Mouse (Mus musculus): ENCODE data around the gene Sfxn1.

DNA sequence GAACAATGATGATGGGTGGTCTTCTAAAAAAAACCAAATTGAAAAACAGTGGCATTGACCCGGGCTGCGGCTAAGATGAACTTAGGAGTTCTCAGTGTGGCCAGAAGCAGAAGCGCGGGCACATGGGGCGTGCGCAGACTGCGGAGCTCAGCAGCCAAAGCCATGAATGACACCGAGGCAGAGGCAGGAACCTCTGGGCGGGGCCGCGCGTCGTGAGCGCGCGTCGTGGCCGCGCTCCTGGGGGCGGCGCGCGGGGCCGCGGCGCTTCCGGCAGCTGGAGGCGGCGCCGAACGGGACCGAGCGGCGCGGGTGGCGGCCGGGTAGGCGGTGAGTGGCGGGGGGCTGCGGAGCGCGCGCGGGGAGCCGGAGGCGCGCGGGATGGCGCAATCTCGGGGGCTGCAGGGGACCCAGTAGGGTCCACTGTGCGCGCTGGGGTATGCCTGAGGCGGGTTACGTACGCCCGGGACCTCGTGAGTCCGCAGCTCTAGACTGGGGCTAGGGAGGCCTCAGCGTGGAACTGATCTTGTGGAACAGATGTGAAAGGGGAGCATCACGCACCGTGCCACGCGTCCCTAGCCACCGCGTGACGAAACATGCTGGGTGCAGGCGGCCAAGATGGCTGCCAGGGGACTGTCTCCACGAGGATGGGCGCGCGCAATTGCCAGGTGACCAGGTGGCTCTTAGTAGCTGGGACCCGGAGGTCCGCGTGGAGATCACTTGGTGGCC is at the start of gene Sfxn1:
- no peak for TF ChIP-seq CTCF (conservative IDR thresholded peaks at IDR 0.05; ENCODE audit: insufficient read depth, insufficient read length, low read depth, low read length)
- TF ChIP-seq POLR2A (IDR thresholded peaks at IDR 0.05; ENCODE audit: low read depth, low read length): no peak

Measured in kidney, adult 2 months (tissue).